Mouse (Mus musculus): ENCODE measurements at regions not wholly inside any gene's neighbourhood (a gene's known extent, or its start where the extent isn't known, plus 50 kb on each side); places are given as distances from the start of the nearest gene placed in this dataset.

DNA sequence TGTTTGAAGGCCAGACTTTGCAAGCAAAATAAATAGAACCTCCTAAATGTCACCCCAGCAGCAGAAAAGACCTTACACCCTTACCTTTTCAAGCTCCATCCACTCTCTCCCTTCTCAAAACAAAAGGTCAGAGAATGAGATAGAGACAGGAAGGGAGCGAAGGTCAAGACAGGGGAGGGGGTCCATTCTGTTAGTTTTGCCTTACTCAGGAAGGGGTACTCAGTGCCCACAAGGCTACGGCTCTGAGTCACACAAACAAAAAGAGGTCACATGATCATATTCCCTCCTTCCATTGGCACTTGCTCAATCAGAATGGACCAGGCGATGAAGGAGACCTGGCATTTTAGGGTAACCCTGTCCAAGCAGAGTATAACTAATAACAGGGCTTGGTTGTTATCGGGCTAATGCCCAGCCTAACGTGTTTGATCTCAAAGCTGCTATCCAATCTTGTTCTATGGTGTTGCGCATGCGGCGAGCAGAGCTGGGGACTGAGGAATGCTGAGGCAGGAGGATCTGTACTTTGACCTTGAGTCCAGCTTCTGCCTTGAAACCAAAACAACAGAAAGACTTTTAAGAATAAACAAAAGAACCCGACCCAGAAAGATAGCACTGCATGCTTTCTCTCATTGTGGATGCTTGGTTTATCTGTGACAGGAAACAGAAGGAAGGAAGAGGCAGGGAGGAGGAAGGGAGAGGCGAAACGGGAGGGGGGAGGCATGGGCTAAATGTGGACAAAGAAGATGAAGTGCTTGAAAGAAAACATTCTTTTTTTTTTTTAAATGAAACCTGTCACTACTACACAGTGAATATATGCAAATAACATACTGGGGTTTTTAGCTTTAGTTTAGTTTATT, 184.5 kb downstream of the Ankrd50 start:
- ATAC-seq (ENCODE audit: low FRiP score, low read depth), result no peak
- no peaks in the 10 kb centered on the region; the same call in 1 of the 2 replicates for H3K4me1 ChIP-seq (ENCODE audit: control insufficient read depth, insufficient read depth, low read length)
- no peak overlapping the region for H3K4me2 ChIP-seq (replicated peaks; ENCODE audit: low read depth, low read length, severe bottlenecking)
- no peak overlapping the region for H3K27ac ChIP-seq (replicated peaks; ENCODE audit: low read depth, low read length)
- H3K36me3 ChIP-seq (ENCODE audit: control insufficient read depth, insufficient read depth, low read length), result no peaks in the 10 kb centered on the region
- no peak overlapping the region for H3K4me3 ChIP-seq (replicated peaks; ENCODE audit: low read length)
- no peaks in the 10 kb centered on the region for H3K9me3 ChIP-seq (ENCODE audit: control insufficient read depth, low read length)
- no peak for TF ChIP-seq POLR2A (IDR thresholded peaks at IDR 0.05; ENCODE audit: borderline replicate concordance, extremely low read depth, insufficient read depth, insufficient read length)
- H3K27me3 ChIP-seq (ENCODE audit: control insufficient read depth, insufficient read depth, low read length), result no peaks in the 10 kb centered on the region
- DNase-seq (ENCODE audit: low spot score), result no peak
- WGBS, result 81% methylated on average over 11 of the region's 11 CpGs
- no peak overlapping the region for H3K9ac ChIP-seq (ENCODE audit: low read depth, low read length, severe bottlenecking)

GRCm38 (mm10) chr3:38299236-38299897, 185.3 kb downstream of the Ankrd50 start:
- ATAC-seq (ENCODE audit: low FRiP score, low read depth), result no peak
- H3K27me3 ChIP-seq (ENCODE audit: control insufficient read depth, insufficient read depth, low read length), result no peaks in the 10 kb centered on the region
- H3K9me3 ChIP-seq (ENCODE audit: control insufficient read depth, low read length), result no peaks in the 10 kb centered on the region
- no peaks in the 10 kb centered on the region for H3K36me3 ChIP-seq (ENCODE audit: control insufficient read depth, insufficient read depth, low read length)
- H3K4me1 ChIP-seq (ENCODE audit: control insufficient read depth, insufficient read depth, low read length), result no peaks in the 10 kb centered on the region; the same call in 1 of the 2 replicates
- H3K27ac ChIP-seq (replicated peaks; ENCODE audit: low read depth, low read length), result no peak overlapping the region
- H3K9ac ChIP-seq (ENCODE audit: low read depth, low read length, severe bottlenecking), result no peak overlapping the region
- H3K4me2 ChIP-seq (replicated peaks; ENCODE audit: low read depth, low read length, severe bottlenecking), result no peak overlapping the region
- no peak for TF ChIP-seq POLR2A (IDR thresholded peaks at IDR 0.05; ENCODE audit: borderline replicate concordance, extremely low read depth, insufficient read depth, insufficient read length)
- no peak for DNase-seq (ENCODE audit: low spot score)
- H3K4me3 ChIP-seq (replicated peaks; ENCODE audit: low read length), result no peak overlapping the region
- 42% methylated on average over 2 of the region's 2 CpGs for WGBS

DNA sequence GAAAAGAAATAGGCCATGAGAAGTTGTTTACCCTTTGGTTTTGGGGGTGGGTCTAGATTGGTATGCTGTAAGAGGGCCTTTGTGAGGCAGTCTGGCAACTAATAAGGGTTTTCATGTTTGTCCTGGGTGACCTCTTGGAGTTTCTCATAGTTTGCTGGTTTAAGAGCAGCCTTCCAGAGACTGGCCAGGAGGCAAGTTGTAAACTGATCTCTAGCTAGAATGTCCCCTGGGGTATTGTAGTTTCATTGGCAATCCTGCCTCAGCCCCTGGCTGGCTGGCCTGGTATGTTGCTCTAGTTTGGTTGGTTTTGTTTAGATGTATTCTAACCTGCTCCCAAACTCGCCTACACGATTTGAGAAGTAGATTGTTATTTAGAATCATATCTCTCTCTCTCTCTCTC, 187.1 kb downstream of the Ankrd50 start:
- Histone ChIP-seq H3K4me2 (replicated peaks; ENCODE audit: low read depth, low read length, severe bottlenecking) (no peak overlapping the region), H3K4me1 (ENCODE audit: control insufficient read depth, insufficient read depth, low read length) (no peaks in the 10 kb centered on the region; the same call in 1 of the 2 replicates), H3K27me3 (ENCODE audit: control insufficient read depth, insufficient read depth, low read length) (no peaks in the 10 kb centered on the region), H3K36me3 (ENCODE audit: control insufficient read depth, insufficient read depth, low read length) (no peaks in the 10 kb centered on the region), H3K9me3 (ENCODE audit: control insufficient read depth, low read length) (no peaks in the 10 kb centered on the region), H3K27ac (replicated peaks; ENCODE audit: low read depth, low read length) (no peak overlapping the region), H3K9ac (ENCODE audit: low read depth, low read length, severe bottlenecking) (no peak overlapping the region), H3K4me3 (replicated peaks; ENCODE audit: low read length) (no peak overlapping the region)
- WGBS, result 67% methylated on average over 2 of the region's 2 CpGs
- DNase-seq (ENCODE audit: low spot score), result peak; percentile 27
- no peak for TF ChIP-seq POLR2A (IDR thresholded peaks at IDR 0.05; ENCODE audit: borderline replicate concordance, extremely low read depth, insufficient read depth, insufficient read length)
- no peak for ATAC-seq (ENCODE audit: low FRiP score, low read depth)

DNA sequence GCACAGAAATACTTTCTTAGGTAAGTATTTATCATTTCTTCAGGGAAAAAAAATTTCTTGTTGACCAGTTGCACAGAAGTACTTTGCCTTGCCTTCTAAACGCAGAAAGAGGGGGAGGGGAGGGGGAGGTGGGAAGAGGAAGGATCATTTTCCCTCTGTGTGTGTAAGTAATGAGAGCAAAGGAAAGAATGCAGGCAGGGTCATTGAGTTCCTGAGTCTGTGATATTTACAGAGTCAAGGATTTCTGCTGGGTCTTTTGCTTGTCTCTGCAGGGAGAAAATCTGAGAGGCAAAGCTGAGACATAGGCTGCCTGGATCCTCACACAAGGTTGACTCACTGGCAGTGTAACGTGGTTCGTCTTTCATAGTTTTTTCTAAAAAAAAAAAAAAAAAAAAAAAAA, 195.6 kb downstream of the Ankrd50 start:
- Histone ChIP-seq H3K27ac (replicated peaks; ENCODE audit: low read depth, low read length) (no peak overlapping the region), H3K9ac (ENCODE audit: low read depth, low read length, severe bottlenecking) (no peak overlapping the region), H3K36me3 (ENCODE audit: control insufficient read depth, insufficient read depth, low read length) (no peaks in the 10 kb centered on the region), H3K4me3 (replicated peaks; ENCODE audit: low read length) (no peak overlapping the region), H3K9me3 (ENCODE audit: control insufficient read depth, low read length) (no peaks in the 10 kb centered on the region), H3K4me1 (ENCODE audit: control insufficient read depth, insufficient read depth, low read length) (peaks cover 2% of the 10 kb centered on the region), H3K27me3 (ENCODE audit: control insufficient read depth, insufficient read depth, low read length) (no peaks in the 10 kb centered on the region), H3K4me2 (replicated peaks; ENCODE audit: low read depth, low read length, severe bottlenecking) (no peak overlapping the region)
- DNase-seq (ENCODE audit: low spot score) (no peak), ATAC-seq (ENCODE audit: low FRiP score, low read depth) (no peak)
- 42% methylated on average over 3 of the region's 3 CpGs for WGBS
- no peak for TF ChIP-seq POLR2A (IDR thresholded peaks at IDR 0.05; ENCODE audit: borderline replicate concordance, extremely low read depth, insufficient read depth, insufficient read length)

DNA sequence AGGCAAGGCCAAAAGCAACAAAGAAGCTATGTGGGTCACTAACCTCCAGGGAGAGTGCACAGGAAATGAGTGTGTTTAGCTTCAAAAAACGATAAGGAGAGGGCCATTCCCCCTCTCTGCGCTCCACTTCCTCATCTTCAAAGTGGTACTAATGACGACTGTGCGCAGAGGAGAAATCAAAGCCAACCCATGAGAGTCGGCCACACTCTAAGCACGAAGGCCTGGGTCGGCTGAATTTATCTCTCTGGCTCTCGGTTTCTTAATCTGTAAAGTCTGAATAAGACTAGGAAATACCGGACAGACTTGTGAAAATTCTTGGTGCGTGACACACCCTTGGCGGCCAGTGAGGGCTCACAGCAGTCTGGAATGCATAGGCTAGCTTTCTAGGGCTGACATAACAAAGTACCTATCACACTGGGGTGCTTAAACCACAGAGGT, 200.9 kb downstream of the Ankrd50 start:
- 0 out of 2 replicates have a peak overlapping the region, but pooled peaks have one; percentile 28 for H3K27ac ChIP-seq (replicated peaks; ENCODE audit: low read depth, low read length)
- H3K9ac ChIP-seq (ENCODE audit: low read depth, low read length, severe bottlenecking), result no peak overlapping the region
- DNase-seq (ENCODE audit: low spot score), result peak; percentile 42
- no peak overlapping the region for H3K4me3 ChIP-seq (replicated peaks; ENCODE audit: low read length)
- H3K36me3 ChIP-seq (ENCODE audit: control insufficient read depth, insufficient read depth, low read length), result no peaks in the 10 kb centered on the region
- no peak for TF ChIP-seq POLR2A (IDR thresholded peaks at IDR 0.05; ENCODE audit: borderline replicate concordance, extremely low read depth, insufficient read depth, insufficient read length)
- no peak overlapping the region; the same call in 1 of the 2 replicates for H3K4me2 ChIP-seq (replicated peaks; ENCODE audit: low read depth, low read length, severe bottlenecking)
- H3K27me3 ChIP-seq (ENCODE audit: control insufficient read depth, insufficient read depth, low read length), result no peaks in the 10 kb centered on the region
- peak; percentile 55; the same call in 1 of the 2 replicates for ATAC-seq (ENCODE audit: low FRiP score, low read depth)
- no peaks in the 10 kb centered on the region for H3K9me3 ChIP-seq (ENCODE audit: control insufficient read depth, low read length)
- H3K4me1 ChIP-seq (ENCODE audit: control insufficient read depth, insufficient read depth, low read length), result peaks cover 9% of the 10 kb centered on the region
- WGBS, result 19% methylated on average over 11 of the region's 11 CpGs
